Mouse (Mus musculus) kidney, embryonic 15.5 days (tissue): ENCODE measurements around the gene 4930556J24Rik. TPM values are rescaled to one million over a fixed set of nuclear protein-coding genes. Genes with fewer than 3 reads are reported as not detected.
A peak's percentile ranks its signal among the peaks of the same experiment; 100 is the strongest.
"Not testable (repeated sequence)": the region's sequence is repeated elsewhere in the genome, so short reads cannot be mapped to it uniquely, and the experiment has no call there.

ENCODE experiments used
- ATAC-seq: fragments of 200-750 bp; cut with Nextera tagmentation; replicated peaks from 2 replicates; pipeline ENCODE4 v1.8.0; 2017; ENCODE audit warnings: moderate TSS enrichment; ENCODE audit not compliant: low FRiP score
- H3K27ac ChIP-seq: fragments of 300-500 bp; sonication (generic); 2 replicates; pipeline ENCODE4 v1.5.1; 2015; ENCODE audit warnings: mild to moderate bottlenecking, inconsistent platforms
- H3K27me3 ChIP-seq: fragments of 300-500 bp; sonication (generic); 2 replicates; pipeline ENCODE4 v1.6.1; 2015; ENCODE audit warnings: inconsistent platforms
- H3K36me3 ChIP-seq: fragments of 300-500 bp; sonication (generic); 2 replicates; pipeline ENCODE4 v1.6.1; 2015; ENCODE audit warnings: inconsistent platforms
- H3K4me1 ChIP-seq: fragments of 300-500 bp; sonication (generic); 2 replicates; pipeline ENCODE4 v1.6.1; 2015; ENCODE audit warnings: inconsistent platforms
- H3K4me2 ChIP-seq: fragments of 300-500 bp; sonication (generic); 2 replicates; pipeline ENCODE4 v1.6.1; 2015; ENCODE audit warnings: moderate library complexity, mild to moderate bottlenecking, inconsistent platforms
- H3K4me3 ChIP-seq: fragments of 300-500 bp; sonication (generic); replicated peaks from 2 replicates; pipeline ENCODE4 v1.5.1; 2015; ENCODE audit warnings: mild to moderate bottlenecking, inconsistent platforms
- H3K9ac ChIP-seq: fragments of 300-500 bp; sonication (generic); 2 replicates; pipeline ENCODE4 v1.6.1; 2015; ENCODE audit warnings: mild to moderate bottlenecking, inconsistent platforms
- H3K9me3 ChIP-seq: fragments of 300-500 bp; sonication (generic); replicated peaks from 2 replicates; pipeline ENCODE4 v1.6.1; 2016; ENCODE audit warnings: inconsistent platforms
- whole genome bisulfite sequencing: fragments of 180-500 bp; shearing (Covaris S2); methylation state at CpG from one replicate; pipeline ENCODE4 v1.1.7; 2015; ENCODE audit warnings: mixed read lengths; 5-methylcytosine and 5-hydroxymethylcytosine counted together
- polyA plus RNA-seq: library from polyadenylated mRNA; unstranded; fragments of >200 nt; fragmentation: Nextera tagmentation; extraction: Ambion mirVana; gene quantifications from 2 replicates; pipeline ENCODE4 v1.2.1, GENCODE M21; 2015

4930556J24Rik gene
- polyA plus RNA-seq, 1 experiment from 2014 or later = 0.44 TPM

DNA sequence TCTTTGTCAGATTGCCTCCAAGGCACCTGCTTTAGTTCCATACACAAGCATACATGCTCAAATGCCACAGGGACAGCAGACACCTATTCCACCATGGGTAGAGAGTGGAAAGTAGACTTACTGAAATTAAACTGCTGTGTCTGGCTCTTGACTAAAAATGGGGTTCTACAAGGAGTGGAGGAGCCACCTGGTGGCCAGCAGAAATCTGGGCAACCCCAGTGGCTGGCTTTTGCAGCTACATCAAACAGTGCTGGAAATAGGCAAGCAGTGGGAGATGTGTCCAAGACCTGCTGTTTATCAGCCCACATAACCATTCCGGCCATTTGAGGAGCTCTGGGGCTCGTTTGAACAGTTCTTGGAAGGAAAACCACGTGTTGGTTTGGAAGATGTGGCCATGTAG lies 6.7 kb downstream of the 4930556J24Rik start:
- Histone ChIP-seq H3K27me3 (no peaks in the 10 kb centered on the region), H3K9me3 (no peaks in the 10 kb centered on the region), H3K9ac (no peak overlapping the region), H3K27ac (no peak overlapping the region), H3K4me1 (peaks cover 9% of the 10 kb centered on the region), H3K36me3 (peaks cover 86% of the 10 kb centered on the region), H3K4me3 (no peak overlapping the region), H3K4me2 (no peak overlapping the region)
- ATAC-seq = no peak
- 86% methylated on average over 3 of the region's 3 CpGs for WGBS

DNA sequence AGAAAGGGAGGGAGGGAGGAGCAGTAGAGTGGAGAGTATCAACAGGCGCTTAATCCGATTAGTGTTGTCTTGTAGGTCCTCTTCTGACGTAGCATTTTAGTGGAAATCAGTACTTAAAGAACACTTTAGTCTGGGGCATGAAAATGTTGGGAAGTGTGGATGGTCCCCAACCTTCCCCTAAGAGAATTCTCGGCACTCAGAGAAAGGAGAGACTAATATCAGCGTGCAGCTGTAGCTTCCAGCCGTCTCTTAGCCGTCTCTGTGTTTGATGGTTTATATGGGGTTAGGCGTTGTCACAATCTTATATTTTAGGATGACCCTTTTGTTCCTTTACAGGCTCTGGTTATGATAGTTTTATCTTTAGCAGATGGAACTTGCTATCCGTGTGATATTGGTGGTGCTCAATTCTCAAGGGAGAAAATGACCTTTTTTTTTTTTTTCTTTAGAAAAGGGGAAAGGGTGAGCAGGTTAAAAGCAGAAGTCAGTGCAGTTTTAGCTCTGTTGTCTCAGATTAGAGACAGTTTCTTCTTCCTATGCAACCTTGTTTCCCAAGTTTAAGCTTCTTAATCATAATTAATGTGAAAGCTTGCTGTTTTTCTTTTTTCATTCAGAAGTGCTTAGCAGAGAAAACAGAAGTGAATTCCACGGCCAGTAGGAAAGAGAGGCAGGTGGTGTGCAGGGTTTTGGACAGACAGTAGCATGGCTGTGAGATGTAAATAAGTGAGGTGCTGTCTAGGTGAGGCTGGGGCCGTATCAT lies 12.0 kb downstream of the 4930556J24Rik start:
- Histone ChIP-seq H3K4me1 (peaks cover 15% of the 10 kb centered on the region), H3K27me3 (no peaks in the 10 kb centered on the region), H3K4me2 (peak overlapping the region; percentile 69), H3K27ac (peak overlapping the region; percentile 78; the same call in 1 of the 2 replicates), H3K4me3 (peak overlapping the region; percentile 77), H3K9ac (peak overlapping the region; percentile 78), H3K36me3 (peaks cover 33% of the 10 kb centered on the region), H3K9me3 (no peaks in the 10 kb centered on the region)
- ATAC-seq = no peak; the same call in none of the 2 replicates
- WGBS = 16% methylated on average over 11 of the region's 11 CpGs

DNA sequence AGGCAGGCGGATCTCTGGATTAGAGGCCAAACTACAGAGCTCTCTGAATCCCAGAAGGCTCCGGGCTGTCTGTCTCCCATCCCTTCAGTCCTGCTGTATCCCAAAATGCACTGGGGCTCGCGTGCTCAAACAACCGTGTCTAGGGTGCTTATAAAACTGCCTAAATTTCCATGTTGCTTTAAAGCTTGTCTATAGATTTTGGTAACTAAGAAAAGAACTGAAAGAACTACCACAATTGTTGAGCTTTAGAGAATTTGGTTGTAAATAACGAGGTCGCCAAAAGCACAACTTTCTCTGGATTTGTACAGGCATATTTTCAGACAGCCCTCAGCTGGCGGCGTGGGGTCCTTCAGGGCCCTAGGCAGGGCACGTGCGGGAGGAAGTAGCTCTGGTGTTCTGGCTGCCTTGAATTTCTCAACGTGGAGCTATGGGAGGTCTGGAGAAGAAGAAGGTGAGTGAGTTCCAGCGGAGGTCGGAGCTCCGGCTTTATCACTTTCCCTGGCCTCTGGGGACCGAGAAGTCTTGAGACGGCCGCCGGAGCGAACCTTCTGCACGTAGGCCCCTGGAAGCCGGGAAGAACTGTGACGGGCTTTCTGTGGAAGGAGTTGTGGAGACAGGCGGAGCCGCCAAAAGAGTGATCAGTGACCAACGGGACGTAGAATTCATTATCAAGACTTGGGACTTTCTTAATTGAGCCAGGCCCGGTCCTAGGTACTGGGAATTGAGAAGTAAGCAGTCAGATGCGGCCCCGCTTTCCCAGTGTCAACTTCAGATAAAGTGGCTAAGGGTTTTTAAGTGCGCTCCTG lies 12.8 kb downstream of the 4930556J24Rik start, which contains the start of gene Pes1:
Pes1 (plus strand) TSS at position 366 of the 806 bp plus-strand sequence.
- Histone ChIP-seq H3K27ac (peak within 1 kb of the TSS; percentile 78), H3K4me3 (peak within 1 kb of the TSS; percentile 77), H3K36me3 (peaks cover 25% of the 10 kb centered on the region), H3K27me3 (no peaks in the 10 kb centered on the region), H3K9me3 (no peaks in the 10 kb centered on the region), H3K4me1 (peaks cover 15% of the 10 kb centered on the region), H3K9ac (peak within 1 kb of the TSS; percentile 78), H3K4me2 (peak within 1 kb of the TSS; percentile 69)
- peak; percentile 92 for ATAC-seq
- under 1% methylated on average over 31 of the region's 31 CpGs for WGBS

DNA sequence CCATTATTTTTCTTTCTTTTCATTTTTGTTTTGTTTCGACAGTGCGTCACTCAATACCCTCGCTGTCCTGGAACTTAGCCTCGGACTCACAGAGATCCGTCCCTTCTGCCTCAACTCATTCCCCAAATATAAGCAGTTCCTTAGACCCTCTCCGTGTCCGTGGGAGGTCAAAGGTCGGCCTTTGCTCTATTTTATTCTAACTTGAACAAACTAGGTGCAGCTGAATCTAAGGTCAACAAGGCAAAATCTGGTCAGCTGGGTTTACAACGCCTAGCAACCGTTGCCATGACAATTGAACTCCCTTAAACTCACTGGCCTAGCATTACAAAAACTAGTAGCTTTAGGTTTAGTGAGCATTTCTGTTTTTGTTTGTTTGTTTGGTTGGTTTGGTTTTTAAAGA lies 13.4 kb downstream of the 4930556J24Rik start:
- Histone ChIP-seq H3K9me3 (no peaks in the 10 kb centered on the region), H3K27me3 (no peaks in the 10 kb centered on the region), H3K4me3 (peak overlapping the region; percentile 77), H3K4me2 (peak overlapping the region; percentile 69), H3K36me3 (peaks cover 19% of the 10 kb centered on the region), H3K9ac (no peak overlapping the region), H3K4me1 (peaks cover 15% of the 10 kb centered on the region), H3K27ac (peak overlapping the region; percentile 18; the same call in 1 of the 2 replicates)
- WGBS = 83% methylated on average over 10 of the region's 10 CpGs
- ATAC-seq = 0 out of 2 replicates have a peak, but pooled peaks have one; percentile 16

DNA sequence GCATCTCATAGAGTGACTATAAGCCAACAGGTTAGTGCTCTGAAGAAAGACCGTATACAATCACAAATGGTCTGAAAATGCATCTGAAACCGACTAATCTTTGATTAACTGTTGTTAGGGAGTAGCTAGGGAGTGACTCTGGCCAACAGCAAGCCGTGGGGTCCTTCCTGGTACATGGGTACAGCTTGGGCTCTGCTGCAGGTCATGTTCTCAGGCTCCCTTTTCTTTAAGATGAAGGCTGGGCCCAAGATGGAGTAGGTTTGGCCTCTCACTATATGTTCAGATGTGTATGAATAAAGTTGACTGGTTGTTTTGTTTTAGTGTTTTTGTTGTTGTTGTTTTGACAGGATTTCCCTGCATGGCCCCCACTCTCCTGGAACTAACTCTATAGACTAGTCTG lies 14.8 kb downstream of the 4930556J24Rik start:
- ATAC-seq = no peak
- Histone ChIP-seq H3K27ac (no peak overlapping the region), H3K9me3 (no peaks in the 10 kb centered on the region), H3K4me2 (no peak overlapping the region), H3K4me1 (peaks cover 15% of the 10 kb centered on the region), H3K27me3 (no peaks in the 10 kb centered on the region), H3K4me3 (no peak overlapping the region), H3K9ac (no peak overlapping the region), H3K36me3 (0 out of 2 replicates have a peak, but pooled peaks cover 6% of the 10 kb centered on the region)
- 76% methylated on average over 3 of the region's 3 CpGs for WGBS

DNA sequence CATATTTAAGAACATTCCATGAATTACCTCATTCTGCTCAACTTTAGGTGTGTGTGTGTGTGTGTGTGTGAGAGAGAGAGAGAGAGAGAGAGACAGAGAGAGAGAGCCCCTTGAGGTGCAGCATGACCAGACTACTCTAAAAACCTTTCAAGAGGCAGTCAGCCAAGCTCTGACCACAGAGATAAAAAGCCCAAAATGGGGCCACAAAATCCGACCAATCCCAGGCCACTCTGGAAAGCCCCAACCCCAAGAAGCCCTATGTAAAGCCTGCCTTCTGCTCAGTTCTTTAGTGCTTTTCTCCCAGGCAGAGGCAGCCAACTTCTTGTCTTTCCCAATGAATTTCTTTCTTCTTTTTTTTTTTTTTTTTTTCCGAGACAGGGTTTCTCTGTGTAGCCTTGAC lies 15.7 kb downstream of the 4930556J24Rik start:
- Histone ChIP-seq H3K27ac (no peak overlapping the region), H3K4me2 (no peak overlapping the region), H3K36me3 (no peaks in the 10 kb centered on the region), H3K4me3 (no peak overlapping the region), H3K27me3 (no peaks in the 10 kb centered on the region), H3K9ac (no peak overlapping the region), H3K4me1 (peaks cover 13% of the 10 kb centered on the region), H3K9me3 (no peaks in the 10 kb centered on the region)
- ATAC-seq = no peak
- 49% methylated on average over 2 of the region's 2 CpGs for WGBS

DNA sequence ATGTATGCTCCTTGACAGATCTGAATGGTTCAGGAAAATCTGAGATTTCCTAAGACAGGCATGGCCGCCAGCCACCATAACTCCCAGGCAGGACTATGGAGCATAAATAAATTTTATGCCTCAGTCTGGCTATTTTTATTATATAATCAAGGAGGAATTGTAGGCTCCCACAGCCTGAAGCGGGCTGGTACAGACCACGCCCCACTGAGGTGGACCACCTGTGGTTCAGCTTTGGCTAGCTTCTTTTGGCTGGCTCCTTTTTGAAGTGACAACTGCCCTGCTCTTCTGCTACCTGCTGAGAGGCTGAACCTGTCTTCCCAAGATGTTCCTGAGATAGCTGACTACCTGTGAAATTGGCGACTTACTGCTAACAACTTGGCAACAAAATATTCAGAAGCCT lies 21.2 kb downstream of the 4930556J24Rik start:
- H3K9me3 ChIP-seq, H3K27me3 ChIP-seq, H3K27ac ChIP-seq, H3K4me1 ChIP-seq, H3K4me3 ChIP-seq, H3K9ac ChIP-seq, H3K4me2 ChIP-seq, H3K36me3 ChIP-seq, ATAC-seq: not testable (repeated sequence)
- WGBS = 81% methylated on average over 4 of the region's 4 CpGs

DNA sequence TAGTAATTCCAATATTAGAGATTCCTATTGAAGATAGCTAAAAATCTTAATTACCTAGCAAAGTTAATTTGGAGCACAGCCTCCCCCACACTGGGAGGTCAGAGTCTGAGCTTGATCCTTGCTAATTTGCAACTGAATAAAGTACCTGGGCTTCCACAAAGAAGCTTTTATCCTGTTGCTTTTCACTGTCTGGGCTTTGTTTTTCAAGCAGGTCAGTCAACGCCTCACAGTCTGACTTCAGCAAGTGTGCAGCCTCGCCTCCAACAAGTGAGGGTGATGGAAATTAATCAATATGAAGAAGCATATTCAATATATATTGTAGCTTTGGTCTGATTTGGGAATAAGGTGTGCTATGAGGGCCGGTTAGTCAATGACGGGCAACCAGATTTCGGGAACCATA lies 21.7 kb downstream of the 4930556J24Rik start:
- H3K36me3 ChIP-seq, H3K9me3 ChIP-seq, H3K27ac ChIP-seq, H3K27me3 ChIP-seq, H3K9ac ChIP-seq, H3K4me1 ChIP-seq, H3K4me2 ChIP-seq, ATAC-seq, H3K4me3 ChIP-seq: not testable (repeated sequence)
- 83% methylated on average over 5 of the region's 5 CpGs for WGBS

DNA sequence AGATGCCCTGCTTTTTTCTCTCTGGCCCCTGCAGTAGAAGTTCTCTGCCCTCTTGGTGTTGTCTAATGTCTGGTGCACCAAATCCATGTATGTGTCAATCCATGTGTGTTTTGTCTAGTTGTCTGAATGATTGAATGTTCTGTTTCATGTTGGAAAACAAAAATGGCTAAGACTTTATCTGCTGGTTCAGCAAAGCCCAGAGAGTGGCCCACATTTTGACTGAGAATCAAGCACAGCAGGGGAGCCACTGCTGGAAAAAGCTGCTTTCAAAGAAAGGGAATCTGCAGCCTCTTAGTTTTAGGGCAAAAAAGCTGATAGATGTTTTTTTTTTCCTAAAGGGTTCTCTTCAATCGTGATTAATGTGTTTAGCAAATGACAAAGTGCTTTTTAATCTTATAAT lies 30.2 kb downstream of the 4930556J24Rik start:
- Histone ChIP-seq H3K27me3 (peaks cover 16% of the 10 kb centered on the region), H3K9ac (no peak overlapping the region), H3K9me3 (no peaks in the 10 kb centered on the region), H3K4me1 (no peaks in the 10 kb centered on the region), H3K36me3 (no peaks in the 10 kb centered on the region), H3K27ac (no peak overlapping the region), H3K4me2 (no peak overlapping the region), H3K4me3 (no peak overlapping the region)
- WGBS = 28% methylated on average over 1 of the region's 1 CpGs
- ATAC-seq = no peak

DNA sequence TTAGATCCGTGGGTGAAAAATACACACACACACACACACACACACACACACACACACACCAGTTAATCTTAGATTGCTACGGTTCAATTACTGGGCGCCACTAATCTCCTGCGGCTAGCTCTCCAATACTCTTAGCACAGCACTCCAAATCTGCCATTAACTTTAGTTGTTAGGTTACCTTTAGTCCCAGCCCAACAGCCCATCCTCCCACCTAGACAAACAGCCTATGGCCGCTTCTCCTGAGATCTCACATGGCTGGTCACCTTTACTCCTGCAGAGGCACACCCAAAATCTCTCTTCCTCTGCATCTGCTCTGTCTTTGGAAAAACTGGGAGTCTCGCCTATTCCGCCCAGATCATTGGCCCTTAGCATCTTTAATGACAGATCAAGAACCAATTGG lies 35.2 kb downstream of the 4930556J24Rik start:
- Histone ChIP-seq H3K27me3 (peaks cover 14% of the 10 kb centered on the region), H3K9me3 (no peaks in the 10 kb centered on the region), H3K4me2 (no peak overlapping the region), H3K9ac (no peak overlapping the region), H3K4me3 (no peak overlapping the region), H3K36me3 (no peaks in the 10 kb centered on the region), H3K27ac (no peak overlapping the region), H3K4me1 (no peaks in the 10 kb centered on the region)
- ATAC-seq = no peak
- 83% methylated on average over 7 of the region's 7 CpGs for WGBS

DNA sequence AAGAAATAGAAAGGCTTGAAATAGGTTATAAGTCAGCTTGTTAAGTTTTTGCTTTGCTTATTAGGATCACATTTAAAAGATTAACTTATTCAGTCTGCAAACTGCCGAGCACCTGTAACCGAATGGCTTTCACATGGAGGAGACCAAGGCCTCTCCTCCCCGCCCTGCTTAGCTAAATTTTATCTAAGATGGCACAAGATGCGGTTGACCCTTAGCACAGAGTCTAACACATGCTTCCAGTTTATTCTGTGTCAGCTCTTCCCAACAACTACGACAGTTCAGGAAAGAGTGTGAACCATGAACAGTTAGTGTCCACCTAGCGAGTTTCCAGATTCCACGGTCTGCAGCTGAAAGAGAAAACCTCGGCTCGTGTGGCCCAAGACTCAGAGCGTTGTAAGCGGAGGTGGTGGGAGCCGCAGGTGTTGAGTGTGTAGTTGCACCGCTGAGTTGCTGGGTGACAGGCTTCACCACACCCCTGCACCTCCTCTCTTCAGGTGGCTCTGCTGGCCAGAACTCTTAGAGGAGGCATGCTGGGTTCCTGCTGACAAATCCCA lies 39.2 kb downstream of the 4930556J24Rik start:
- H3K27ac ChIP-seq = peak overlapping the region; percentile 72
- no peak overlapping the region for H3K4me3 ChIP-seq
- H3K9ac ChIP-seq = no peak overlapping the region
- no peaks in the 10 kb centered on the region for H3K36me3 ChIP-seq
- 0 out of 2 replicates have a peak overlapping the region, but pooled peaks have one; percentile 16 for H3K4me2 ChIP-seq
- peak; percentile 56; the same call in 1 of the 2 replicates for ATAC-seq
- H3K9me3 ChIP-seq = no peaks in the 10 kb centered on the region
- no peaks in the 10 kb centered on the region for H3K27me3 ChIP-seq
- H3K4me1 ChIP-seq = peaks cover 3% of the 10 kb centered on the region; the same call in 1 of the 2 replicates
- WGBS = 80% methylated on average over 13 of the region's 13 CpGs

DNA sequence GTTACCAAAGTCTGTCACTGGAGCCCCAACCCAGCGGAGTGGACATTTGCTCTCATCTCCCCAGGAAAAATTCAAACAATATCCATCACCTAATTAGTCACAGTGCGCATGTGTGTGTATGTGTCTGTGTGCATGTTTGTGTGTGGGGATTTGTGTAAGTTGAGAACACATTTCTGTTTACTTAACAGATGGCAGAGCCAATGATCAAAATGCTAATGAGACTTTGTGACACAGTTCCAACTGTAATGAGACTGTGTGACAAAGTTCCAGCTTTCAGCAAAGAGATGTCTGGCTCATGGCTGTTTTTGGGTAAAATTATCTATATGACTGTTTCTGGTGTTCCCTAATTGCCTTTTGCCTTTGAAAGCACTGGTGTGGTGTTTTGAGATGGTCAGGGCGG lies 40.3 kb downstream of the 4930556J24Rik start:
- Histone ChIP-seq H3K4me1 (peaks cover 10% of the 10 kb centered on the region), H3K4me2 (no peak overlapping the region), H3K4me3 (no peak overlapping the region), H3K27me3 (no peaks in the 10 kb centered on the region), H3K27ac (no peak overlapping the region), H3K36me3 (no peaks in the 10 kb centered on the region), H3K9me3 (no peaks in the 10 kb centered on the region), H3K9ac (no peak overlapping the region)
- no peak for ATAC-seq
- WGBS = 84% methylated on average over 3 of the region's 3 CpGs
